Mouse (Mus musculus) brain, embryonic 14.5 days (tissue): ENCODE measurements at regions not wholly inside any gene's neighbourhood (a gene's known extent, or its start where the extent isn't known, plus 50 kb on each side); places are given as distances from the start of the nearest gene placed in this dataset.

Experiments
- CTCF ChIP-seq: fragments of 200-500 bp; IDR thresholded peaks from 2 replicates; pipeline ENCODE4 v1.5.1; 2012; ENCODE audit warnings: inconsistent platforms, mild to moderate bottlenecking, moderate library complexity, borderline replicate concordance; ENCODE audit not compliant: insufficient read depth, insufficient read length; ENCODE audit errors: extremely low read depth
- POLR2A ChIP-seq: fragments of 200-500 bp; IDR thresholded peaks from 2 replicates; pipeline ENCODE4 v1.6.1; 2012; ENCODE audit warnings: mild to moderate bottlenecking, inconsistent platforms, borderline replicate concordance; ENCODE audit not compliant: poor library complexity, insufficient read depth, insufficient read length, severe bottlenecking; ENCODE audit errors: extremely low read depth

GRCm38 (mm10) chr5:78402228-78402710, 994.4 kb upstream of the Igfbp7 start:
- TF ChIP-seq POLR2A (no peak), CTCF (no peak)
